Mouse (Mus musculus): ENCODE data around the gene Cdk12. TPM values are rescaled to one million over a fixed set of nuclear protein-coding genes. Genes with fewer than 3 reads are reported as not detected.
A peak's percentile ranks its signal among the peaks of the same experiment; 100 is the strongest.
"Not testable (repeated sequence)": the region's sequence is repeated elsewhere in the genome, so short reads cannot be mapped to it uniquely, and the experiment has no call there.

Cdk12 gene
- polyA plus RNA-seq, 1 experiment from 2014 or later = 17.4 TPM

- H3K36me3 ChIP-seq (ENCODE audit: control insufficient read depth, insufficient read depth, low read length) = no peaks in the 10 kb centered on the region; the same call in 1 of the 2 replicates
- no peak for ATAC-seq (ENCODE audit: insufficient number of reproducible peaks, insufficient read depth, low FRiP score, low read depth)
- H3K4me2 ChIP-seq (replicated peaks; ENCODE audit: low read depth, low read length) = peak overlapping the region; percentile 61
- WGBS = 2% methylated on average over 27 of the region's 27 CpGs
- no peaks in the 10 kb centered on the region for H3K9me3 ChIP-seq (ENCODE audit: control insufficient read depth, low read depth, low read length)
- peak overlapping the region; percentile 100 for H3K9ac ChIP-seq (replicated peaks; ENCODE audit: low read depth, low read length)
- peaks cover 5% of the 10 kb centered on the region; the same call in 1 of the 2 replicates for H3K4me1 ChIP-seq (ENCODE audit: control insufficient read depth, insufficient read depth, low read length)
- H3K4me3 ChIP-seq (ENCODE audit: low read depth, low read length) = peak overlapping the region; percentile 94
- H3K27ac ChIP-seq (ENCODE audit: low read length) = peak overlapping the region; percentile 100
- no peaks in the 10 kb centered on the region for H3K27me3 ChIP-seq (ENCODE audit: control insufficient read depth, insufficient read depth, low read length)
Observed at GRCm38 (mm10) chr11:98201791-98202640, 843 bp upstream of the Cdk12 start.

DNA sequence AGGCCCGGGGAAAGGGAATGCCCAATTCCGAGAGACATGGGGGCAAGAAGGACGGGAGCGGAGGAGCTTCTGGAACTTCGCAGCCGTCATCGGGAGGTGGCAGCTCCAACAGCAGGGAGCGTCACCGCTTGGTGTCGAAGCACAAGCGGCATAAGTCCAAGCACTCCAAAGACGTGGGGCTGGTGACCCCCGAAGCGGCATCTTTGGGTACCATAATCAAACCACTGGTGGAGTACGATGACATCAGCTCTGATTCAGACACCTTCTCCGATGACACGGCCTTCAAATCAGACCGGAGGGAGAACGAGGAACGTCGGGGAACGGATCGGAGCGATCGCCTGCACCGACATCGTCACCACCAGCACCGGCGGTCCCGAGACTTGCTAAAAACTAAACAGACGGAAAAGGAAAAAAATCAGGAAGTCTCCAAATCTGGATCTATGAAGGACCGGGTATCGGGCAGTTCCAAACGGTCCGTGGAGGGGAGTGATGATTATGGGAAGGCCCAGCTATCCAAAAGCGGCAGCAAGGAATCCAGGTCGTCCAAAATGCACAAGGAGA, 572 bp downstream of the Cdk12 start:
- H3K9ac ChIP-seq (replicated peaks; ENCODE audit: low read depth, low read length) = peak overlapping the region; percentile 100
- peak overlapping the region; percentile 94 for H3K4me3 ChIP-seq (ENCODE audit: low read depth, low read length)
- H3K36me3 ChIP-seq (ENCODE audit: control insufficient read depth, insufficient read depth, low read length) = peaks cover 7% of the 10 kb centered on the region; the same call in 1 of the 2 replicates
- peaks cover 5% of the 10 kb centered on the region; the same call in 1 of the 2 replicates for H3K4me1 ChIP-seq (ENCODE audit: control insufficient read depth, insufficient read depth, low read length)
- no peaks in the 10 kb centered on the region for H3K27me3 ChIP-seq (ENCODE audit: control insufficient read depth, insufficient read depth, low read length)
- H3K27ac ChIP-seq (ENCODE audit: low read length) = peak overlapping the region; percentile 100
- no peak for ATAC-seq (ENCODE audit: insufficient number of reproducible peaks, insufficient read depth, low FRiP score, low read depth)
- WGBS = under 1% methylated on average over 37 of the region's 37 CpGs
- peak overlapping the region; percentile 93 for H3K4me2 ChIP-seq (replicated peaks; ENCODE audit: low read depth, low read length)
- H3K9me3 ChIP-seq (ENCODE audit: control insufficient read depth, low read depth, low read length) = no peaks in the 10 kb centered on the region

DNA sequence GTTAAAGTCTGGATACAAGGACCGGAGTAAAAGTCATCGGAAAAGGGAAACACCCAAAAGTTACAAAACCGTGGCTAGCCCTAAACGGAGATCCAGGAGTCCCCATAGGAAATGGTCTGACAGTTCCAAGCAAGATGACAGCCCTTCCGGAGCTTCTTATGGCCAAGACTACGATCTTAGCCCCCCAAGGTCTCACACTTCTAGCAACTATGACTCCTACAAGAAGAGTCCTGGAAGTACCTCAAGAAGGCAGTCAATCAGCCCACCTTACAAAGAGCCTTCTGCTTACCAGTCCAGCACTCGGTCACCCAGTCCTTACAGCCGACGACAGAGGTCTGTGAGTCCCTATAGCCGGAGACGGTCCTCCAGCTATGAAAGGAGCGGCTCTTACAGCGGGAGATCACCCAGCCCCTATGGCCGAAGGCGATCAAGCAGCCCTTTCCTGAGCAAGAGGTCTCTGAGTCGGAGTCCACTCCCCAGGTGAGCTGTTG, 1.1 kb downstream of the Cdk12 start:
- Histone ChIP-seq H3K9ac (replicated peaks; ENCODE audit: low read depth, low read length) (peak overlapping the region; percentile 100), H3K4me1 (ENCODE audit: control insufficient read depth, insufficient read depth, low read length) (peaks cover 5% of the 10 kb centered on the region; the same call in 1 of the 2 replicates), H3K27ac (ENCODE audit: low read length) (peak overlapping the region; percentile 100; the same call in 1 of the 2 replicates), H3K4me2 (replicated peaks; ENCODE audit: low read depth, low read length) (peak overlapping the region; percentile 93), H3K9me3 (ENCODE audit: control insufficient read depth, low read depth, low read length) (no peaks in the 10 kb centered on the region), H3K4me3 (ENCODE audit: low read depth, low read length) (peak overlapping the region; percentile 94), H3K36me3 (ENCODE audit: control insufficient read depth, insufficient read depth, low read length) (peaks cover 12% of the 10 kb centered on the region; the same call in 1 of the 2 replicates), H3K27me3 (ENCODE audit: control insufficient read depth, insufficient read depth, low read length) (no peaks in the 10 kb centered on the region)
- no peak for ATAC-seq (ENCODE audit: insufficient number of reproducible peaks, insufficient read depth, low FRiP score, low read depth)
- WGBS = under 1% methylated on average over 16 of the region's 16 CpGs

DNA sequence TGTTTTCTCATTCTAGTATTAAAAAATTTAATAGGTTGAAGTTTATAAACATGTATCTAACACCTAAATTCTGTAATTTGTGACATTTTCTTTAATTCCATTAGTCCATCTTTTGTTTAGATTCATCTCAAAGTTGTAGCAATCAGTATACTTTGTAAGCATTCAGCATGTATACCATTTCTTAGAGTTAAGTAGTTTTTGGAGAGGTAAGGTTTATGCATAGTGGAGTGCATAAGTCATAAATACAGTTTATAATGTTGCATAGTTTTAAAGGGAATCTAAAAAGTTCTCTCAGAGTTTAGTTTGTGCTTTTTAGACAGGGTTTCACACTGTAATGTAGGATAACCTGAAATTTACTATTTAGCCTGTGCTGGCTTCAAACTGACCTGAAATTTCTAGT, 2.6 kb downstream of the Cdk12 start:
- Histone ChIP-seq H3K27ac (ENCODE audit: low read length) (no peak overlapping the region), H3K27me3 (ENCODE audit: control insufficient read depth, insufficient read depth, low read length) (no peaks in the 10 kb centered on the region), H3K36me3 (ENCODE audit: control insufficient read depth, insufficient read depth, low read length) (peaks cover 24% of the 10 kb centered on the region), H3K4me1 (ENCODE audit: control insufficient read depth, insufficient read depth, low read length) (peaks cover 5% of the 10 kb centered on the region; the same call in 1 of the 2 replicates), H3K4me2 (replicated peaks; ENCODE audit: low read depth, low read length) (peak overlapping the region; percentile 42), H3K9me3 (ENCODE audit: control insufficient read depth, low read depth, low read length) (no peaks in the 10 kb centered on the region), H3K4me3 (ENCODE audit: low read depth, low read length) (peak overlapping the region; percentile 7; the same call in 1 of the 2 replicates), H3K9ac (replicated peaks; ENCODE audit: low read depth, low read length) (no peak overlapping the region)
- no peak for ATAC-seq (ENCODE audit: insufficient number of reproducible peaks, insufficient read depth, low FRiP score, low read depth)

DNA sequence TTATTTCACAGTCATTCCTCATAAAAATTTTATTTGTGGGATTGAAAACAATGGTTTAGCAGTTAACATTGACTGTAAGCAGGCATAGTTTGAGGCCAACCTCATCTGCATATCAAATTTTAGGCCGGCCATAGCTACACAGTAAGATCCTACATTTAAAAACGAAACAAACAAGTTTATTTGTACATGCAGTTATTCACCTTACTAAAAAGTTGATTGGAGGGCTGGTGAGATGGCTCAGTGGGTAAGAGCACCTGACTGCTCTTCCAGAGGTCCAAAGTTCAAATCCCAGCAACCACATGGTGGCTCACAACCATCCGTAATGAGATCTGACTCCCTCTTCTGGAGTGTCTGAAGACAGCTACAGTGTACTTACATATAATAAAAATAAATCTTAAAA, 3.4 kb downstream of the Cdk12 start:
- not testable (repeated sequence) for H3K4me1 ChIP-seq (ENCODE audit: control insufficient read depth, insufficient read depth, low read length); ATAC-seq (ENCODE audit: insufficient number of reproducible peaks, insufficient read depth, low FRiP score, low read depth); H3K9me3 ChIP-seq (ENCODE audit: control insufficient read depth, low read depth, low read length); H3K27me3 ChIP-seq (ENCODE audit: control insufficient read depth, insufficient read depth, low read length); H3K27ac ChIP-seq (ENCODE audit: low read length); H3K4me3 ChIP-seq (ENCODE audit: low read depth, low read length); H3K9ac ChIP-seq (replicated peaks; ENCODE audit: low read depth, low read length)
- peaks cover 32% of the 10 kb centered on the region for H3K36me3 ChIP-seq (ENCODE audit: control insufficient read depth, insufficient read depth, low read length)
- peak overlapping the region; percentile 42 for H3K4me2 ChIP-seq (replicated peaks; ENCODE audit: low read depth, low read length)
- WGBS = 81% methylated on average over 3 of the region's 3 CpGs

GRCm38 (mm10) chr11:98209661-98210060, 6.8 kb downstream of the Cdk12 start:
- H3K9me3 ChIP-seq (ENCODE audit: control insufficient read depth, low read depth, low read length); H3K4me3 ChIP-seq (ENCODE audit: low read depth, low read length); H3K27ac ChIP-seq (ENCODE audit: low read length); H3K27me3 ChIP-seq (ENCODE audit: control insufficient read depth, insufficient read depth, low read length); H3K4me1 ChIP-seq (ENCODE audit: control insufficient read depth, insufficient read depth, low read length); H3K4me2 ChIP-seq (replicated peaks; ENCODE audit: low read depth, low read length); H3K9ac ChIP-seq (replicated peaks; ENCODE audit: low read depth, low read length); ATAC-seq (ENCODE audit: insufficient number of reproducible peaks, insufficient read depth, low FRiP score, low read depth): not testable (repeated sequence)
- WGBS = 86% methylated on average over 4 of the region's 5 CpGs
- H3K36me3 ChIP-seq (ENCODE audit: control insufficient read depth, insufficient read depth, low read length) = peaks cover 56% of the 10 kb centered on the region

GRCm38 (mm10) chr11:98213311-98213710, 10.5 kb downstream of the Cdk12 start:
- WGBS = 94% methylated on average over 1 of the region's 1 CpGs
- H3K4me3 ChIP-seq (ENCODE audit: low read depth, low read length) = no peak overlapping the region
- H3K9me3 ChIP-seq (ENCODE audit: control insufficient read depth, low read depth, low read length) = no peaks in the 10 kb centered on the region
- ATAC-seq (ENCODE audit: insufficient number of reproducible peaks, insufficient read depth, low FRiP score, low read depth) = no peak
- H3K27me3 ChIP-seq (ENCODE audit: control insufficient read depth, insufficient read depth, low read length) = no peaks in the 10 kb centered on the region
- no peak overlapping the region for H3K4me2 ChIP-seq (replicated peaks; ENCODE audit: low read depth, low read length)
- H3K27ac ChIP-seq (ENCODE audit: low read length) = no peak overlapping the region
- no peaks in the 10 kb centered on the region for H3K4me1 ChIP-seq (ENCODE audit: control insufficient read depth, insufficient read depth, low read length)
- H3K36me3 ChIP-seq (ENCODE audit: control insufficient read depth, insufficient read depth, low read length) = peaks cover 68% of the 10 kb centered on the region
- H3K9ac ChIP-seq (replicated peaks; ENCODE audit: low read depth, low read length) = no peak overlapping the region

DNA sequence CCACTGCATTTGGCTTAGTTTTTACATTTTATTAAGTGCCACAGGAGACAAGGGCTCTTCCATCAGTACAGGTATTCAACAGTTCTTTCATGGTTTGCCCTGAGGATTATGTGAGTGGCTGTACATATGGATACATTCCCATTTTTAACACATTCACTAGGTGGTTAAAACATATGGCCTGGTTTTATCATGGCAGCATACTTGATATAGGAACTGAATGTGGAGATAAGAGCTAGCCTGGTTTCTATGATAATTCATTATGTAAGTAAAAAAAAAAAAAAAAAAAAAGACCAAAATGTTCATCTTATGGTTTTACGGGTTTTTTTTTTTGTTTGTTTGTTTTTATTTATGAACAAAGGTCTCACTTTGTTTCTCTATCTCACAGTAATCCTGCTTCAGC, 23.5 kb downstream of the Cdk12 start:
- Histone ChIP-seq H3K36me3 (ENCODE audit: control insufficient read depth, insufficient read depth, low read length) (peaks cover 64% of the 10 kb centered on the region), H3K4me1 (ENCODE audit: control insufficient read depth, insufficient read depth, low read length) (no peaks in the 10 kb centered on the region), H3K27ac (ENCODE audit: low read length) (no peak overlapping the region), H3K4me3 (ENCODE audit: low read depth, low read length) (no peak overlapping the region), H3K9me3 (ENCODE audit: control insufficient read depth, low read depth, low read length) (no peaks in the 10 kb centered on the region), H3K9ac (replicated peaks; ENCODE audit: low read depth, low read length) (no peak overlapping the region), H3K4me2 (replicated peaks; ENCODE audit: low read depth, low read length) (no peak overlapping the region), H3K27me3 (ENCODE audit: control insufficient read depth, insufficient read depth, low read length) (no peaks in the 10 kb centered on the region)
- 97% methylated on average over 1 of the region's 1 CpGs for WGBS
- ATAC-seq (ENCODE audit: insufficient number of reproducible peaks, insufficient read depth, low FRiP score, low read depth) = no peak
